Mouse (Mus musculus): ENCODE data around the gene Isoc2a. TPM values are rescaled to one million over a fixed set of nuclear protein-coding genes. Genes with fewer than 3 reads are reported as not detected.

Gene Isoc2a
- total RNA-seq, 2 experiments from 2014 or later, result 13.0 to 13.4 TPM

GRCm38 (mm10) chr7:4915007-4915665 is 38.2 kb downstream of the Isoc2a start, which contains the start of gene Zfp628:
Gene Zfp628 (plus strand): TSS chr7:4915217.
- peak; percentile 92 to 97 for DNase-seq (ENCODE audit: low spot score in 2 of 2)
- Histone ChIP-seq H3K27ac (peak within 1 kb of the TSS; percentile 93), H3K4me3 (peak within 1 kb of the TSS; percentile 92)
- no peak for TF ChIP-seq CTCF (conservative IDR thresholded peaks at IDR 0.05)

GRCm38 (mm10) chr7:4915669-4916416 is 38.9 kb downstream of the Isoc2a start:
- no peak for DNase-seq (ENCODE audit: low spot score in 2 of 2)
- H3K4me3 ChIP-seq, result peak overlapping the region; percentile 92
- no peak for TF ChIP-seq CTCF (conservative IDR thresholded peaks at IDR 0.05)
- H3K27ac ChIP-seq, result peak overlapping the region; percentile 93

DNA sequence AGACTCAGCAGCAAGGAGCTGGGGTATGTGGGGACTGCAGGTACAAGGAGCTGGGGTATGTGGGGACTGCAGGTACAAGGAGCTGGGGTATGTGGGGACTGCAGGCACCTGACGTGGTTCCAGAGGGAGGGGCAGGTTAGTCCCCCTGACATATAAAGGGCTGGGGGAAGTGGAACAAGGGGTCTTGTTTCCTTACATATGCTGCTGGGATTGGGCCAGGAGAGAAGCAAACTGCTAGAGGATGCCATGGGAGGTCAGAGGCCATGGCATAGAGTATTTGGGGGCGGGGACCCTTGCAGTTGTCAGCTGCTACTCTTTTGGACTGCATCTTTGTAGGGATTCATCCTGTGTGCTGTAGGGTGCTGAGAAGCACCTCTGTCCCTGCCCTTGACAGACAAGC is 40.5 kb downstream of the Isoc2a start:
- DNase-seq (ENCODE audit: low spot score in 2 of 2), result no peak
- no peak for TF ChIP-seq CTCF (conservative IDR thresholded peaks at IDR 0.05)
- Histone ChIP-seq H3K4me3 (no peak overlapping the region), H3K27ac (no peak overlapping the region)

DNA sequence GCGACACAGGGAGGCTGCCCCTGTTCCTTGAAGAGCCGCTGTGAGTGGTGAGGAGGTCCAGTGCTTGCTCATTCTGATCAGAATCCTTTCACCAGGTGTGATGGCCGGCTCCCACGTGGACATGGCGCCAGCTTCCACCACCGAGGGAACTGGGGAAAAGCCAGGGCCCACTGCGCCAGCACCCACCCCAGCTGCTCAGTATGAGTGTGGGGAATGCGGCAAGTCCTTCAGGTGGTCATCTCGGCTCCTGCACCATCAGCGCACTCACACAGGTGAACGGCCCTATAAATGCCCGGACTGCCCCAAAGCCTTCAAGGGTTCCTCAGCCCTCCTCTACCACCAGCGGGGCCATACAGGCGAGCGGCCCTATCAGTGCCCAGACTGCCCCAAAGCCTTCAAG is 41.7 kb downstream of the Isoc2a start:
- DNase-seq (ENCODE audit: low spot score in 2 of 2), result no peak

DNA sequence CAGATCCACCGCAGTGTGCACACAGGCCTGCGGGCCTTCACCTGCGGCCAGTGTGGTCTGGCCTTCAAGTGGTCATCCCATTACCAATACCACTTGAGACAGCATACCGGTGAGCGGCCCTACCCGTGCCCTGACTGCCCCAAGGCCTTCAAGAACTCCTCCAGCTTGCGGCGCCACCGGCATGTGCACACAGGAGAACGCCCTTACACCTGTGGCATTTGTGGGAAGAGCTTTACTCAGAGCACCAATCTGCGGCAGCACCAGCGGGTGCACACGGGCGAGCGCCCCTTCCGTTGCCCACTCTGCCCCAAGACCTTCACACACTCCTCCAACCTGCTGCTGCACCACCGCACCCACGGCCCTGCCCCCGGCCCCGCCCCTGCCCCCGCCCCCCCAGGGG is 42.1 kb downstream of the Isoc2a start:
- Histone ChIP-seq H3K27ac (no peak overlapping the region), H3K4me3 (no peak overlapping the region)
- TF ChIP-seq CTCF (conservative IDR thresholded peaks at IDR 0.05), result no peak
- DNase-seq (ENCODE audit: low spot score in 2 of 2), result no peak

More for the DNA sequence above, 41.7 kb downstream of the Isoc2a start:
- TF ChIP-seq CTCF (conservative IDR thresholded peaks at IDR 0.05), result no peak
- Histone ChIP-seq H3K27ac (no peak overlapping the region), H3K4me3 (no peak overlapping the region)

DNA sequence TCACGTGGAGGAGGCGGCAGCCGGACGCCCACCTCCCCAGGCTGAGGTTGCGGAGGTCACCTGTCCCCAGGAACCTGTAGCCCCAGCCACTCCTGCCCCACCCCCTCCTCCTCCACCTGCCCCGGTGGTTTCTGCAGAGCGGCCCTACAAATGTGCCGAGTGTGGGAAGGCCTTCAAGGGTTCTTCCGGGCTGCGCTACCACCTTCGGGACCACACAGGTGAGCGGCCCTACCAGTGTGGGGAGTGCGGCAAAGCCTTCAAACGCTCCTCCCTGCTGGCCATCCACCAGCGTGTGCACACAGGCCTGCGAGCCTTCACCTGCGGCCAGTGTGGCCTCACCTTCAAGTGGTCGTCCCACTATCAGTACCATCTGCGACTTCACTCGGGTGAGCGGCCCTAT is 43.0 kb downstream of the Isoc2a start:
- no peak overlapping the region for H3K4me3 ChIP-seq
- H3K27ac ChIP-seq, result no peak overlapping the region
- DNase-seq (ENCODE audit: low spot score in 2 of 2), result no peak
- no peak for TF ChIP-seq CTCF (conservative IDR thresholded peaks at IDR 0.05)

DNA sequence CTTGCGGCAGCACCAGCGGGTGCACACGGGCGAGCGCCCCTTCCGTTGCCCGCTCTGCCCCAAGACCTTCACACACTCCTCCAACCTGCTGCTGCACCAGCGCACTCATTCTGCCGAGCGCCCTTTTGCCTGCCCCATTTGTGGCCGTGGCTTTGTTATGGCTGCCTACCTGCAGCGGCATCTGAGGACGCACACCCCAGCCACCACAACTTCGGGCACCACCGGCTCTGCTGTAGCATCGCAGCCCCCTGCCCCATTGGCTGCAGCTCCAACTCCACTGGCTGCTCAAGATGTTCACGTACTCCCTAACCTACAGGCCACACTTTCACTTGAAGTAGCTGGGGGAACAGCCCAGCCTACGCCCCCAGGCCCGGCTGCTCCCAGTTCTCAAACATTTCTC is 43.5 kb downstream of the Isoc2a start:
- DNase-seq (ENCODE audit: low spot score in 2 of 2), result no peak
- Histone ChIP-seq H3K27ac (peak overlapping the region; percentile 94; the same call in 1 of the 2 replicates), H3K4me3 (no peak overlapping the region)
- TF ChIP-seq CTCF (conservative IDR thresholded peaks at IDR 0.05), result no peak

DNA sequence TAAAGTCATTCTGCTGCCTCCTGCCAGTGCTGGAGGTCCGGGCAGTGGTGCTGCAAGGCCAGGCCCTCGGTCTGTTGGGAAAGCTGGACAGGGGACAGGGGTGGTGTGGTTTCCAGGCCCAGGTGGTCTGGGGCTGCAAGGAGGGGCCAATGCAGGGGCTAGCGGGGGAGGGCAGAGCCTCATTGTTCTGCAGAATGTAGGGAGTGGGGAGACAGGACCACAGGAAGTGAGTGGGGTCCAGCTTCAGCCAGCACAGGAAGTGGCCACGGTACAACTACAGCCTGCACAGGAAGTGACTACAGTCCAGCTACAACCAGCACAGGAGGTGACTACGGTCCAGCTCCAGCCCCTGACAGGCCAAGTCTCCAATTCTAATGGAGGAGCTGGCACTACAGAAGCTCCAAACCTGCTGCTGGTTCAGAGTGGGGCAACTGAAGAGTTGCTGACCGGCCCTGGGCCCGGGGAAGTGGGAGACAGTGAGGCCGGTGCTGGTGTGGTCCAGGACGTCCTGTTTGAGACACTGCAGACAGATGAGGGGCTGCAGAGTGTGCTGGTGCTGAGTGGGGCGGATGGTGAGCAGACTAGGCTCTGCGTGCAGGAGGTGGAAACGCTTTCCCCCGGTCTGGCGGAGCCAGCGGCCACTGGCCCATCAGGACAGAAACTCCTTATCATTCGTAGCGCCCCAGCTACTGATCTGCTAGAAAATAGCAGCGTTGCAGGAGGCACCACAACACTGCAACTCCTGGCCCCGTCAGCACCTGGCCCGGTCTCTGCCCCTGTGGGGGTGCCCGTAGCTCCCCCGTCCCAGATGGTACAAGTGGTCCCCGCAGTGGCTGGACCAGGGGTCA is 44.2 kb downstream of the Isoc2a start:
- no peak for TF ChIP-seq CTCF (conservative IDR thresholded peaks at IDR 0.05)
- Histone ChIP-seq H3K4me3 (peak overlapping the region; percentile 85), H3K27ac (peak overlapping the region; percentile 94)
- DNase-seq (ENCODE audit: low spot score in 2 of 2), result no peak

DNA sequence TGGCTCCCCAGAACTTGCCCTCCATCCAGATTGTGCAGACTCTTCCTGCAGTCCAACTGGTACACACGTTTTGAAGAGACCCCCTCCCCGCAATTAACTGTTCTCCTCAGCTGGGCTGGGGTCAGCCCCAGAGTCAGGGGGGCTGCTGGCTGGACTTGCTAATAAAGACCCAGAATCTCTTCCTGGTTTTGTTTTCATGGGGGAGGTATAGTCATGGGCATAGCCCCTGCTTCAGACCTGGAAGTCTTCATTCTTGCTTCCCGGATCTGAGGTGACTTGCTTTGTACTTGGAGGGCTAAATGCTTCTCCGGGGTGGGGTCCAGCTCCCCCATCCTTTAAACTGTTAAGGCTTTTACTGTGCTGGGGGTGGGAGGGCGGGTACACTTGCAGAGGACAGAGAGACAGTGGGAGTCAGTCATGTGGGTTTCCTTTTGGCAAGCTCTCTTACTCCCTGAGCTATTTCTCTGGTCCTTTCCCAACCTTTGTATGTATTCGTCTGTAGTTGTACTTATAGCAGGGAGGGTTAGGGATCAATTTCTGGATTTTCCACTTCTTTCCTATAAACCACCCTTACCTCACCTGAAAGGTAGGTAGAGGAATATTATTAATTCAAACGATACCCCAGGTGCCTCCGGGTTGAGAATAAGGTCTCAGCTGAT is 45.0 kb downstream of the Isoc2a start, which contains the start of gene Nat14:
Gene Nat14, plus strand, starts transcription at position 205 of the 659 bp plus-strand sequence.
- TF ChIP-seq CTCF (conservative IDR thresholded peaks at IDR 0.05), result no peak
- Histone ChIP-seq H3K4me3 (peak within 1 kb of the TSS; percentile 85), H3K27ac (peak within 1 kb of the TSS; percentile 94)
- no peak for DNase-seq (ENCODE audit: low spot score in 2 of 2)

DNA sequence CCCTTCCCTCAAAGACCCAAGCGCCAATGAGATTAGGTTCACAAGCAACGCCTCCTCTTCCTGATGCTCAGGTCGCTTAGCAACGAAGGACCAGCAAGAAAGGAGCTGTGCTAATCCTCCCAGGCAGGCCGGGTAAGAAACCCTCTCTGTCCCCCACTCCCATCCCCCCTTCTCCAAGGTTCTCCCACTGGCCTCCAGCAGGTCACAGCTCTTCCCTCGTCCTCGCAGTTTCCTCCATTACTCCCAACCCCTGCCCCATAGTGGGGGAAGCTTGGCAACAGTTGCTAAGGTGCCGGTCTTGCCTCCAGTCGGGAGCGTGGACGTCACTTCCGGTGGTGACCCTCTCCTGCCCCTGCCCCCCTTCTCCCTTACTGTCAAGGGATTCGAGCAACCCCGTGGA is 45.6 kb downstream of the Isoc2a start:
- peak; percentile 89 to 90 for DNase-seq (ENCODE audit: low spot score in 2 of 2)
- peak overlapping the region; percentile 94 for H3K27ac ChIP-seq
- peak overlapping the region; percentile 85 for H3K4me3 ChIP-seq
- no peak for TF ChIP-seq CTCF (conservative IDR thresholded peaks at IDR 0.05)

- DNase-seq (ENCODE audit: low spot score in 2 of 2), result peak; percentile 78 to 84
- peak overlapping the region; percentile 94 for H3K27ac ChIP-seq
- peak overlapping the region; percentile 85 for H3K4me3 ChIP-seq
- peak; percentile 74 for TF ChIP-seq CTCF (conservative IDR thresholded peaks at IDR 0.05)
Observed at GRCm38 (mm10) chr7:4922931-4923565, 46.1 kb downstream of the Isoc2a start.
